Mouse (Mus musculus) lung, postnatal 10 days (tissue): ENCODE data around the gene Ankrd11.

Source experiments
- DNase-seq: peaks from one replicate; pipeline ENCODE4 v3.0.0; 2021

The Ankrd11 gene

DNA sequence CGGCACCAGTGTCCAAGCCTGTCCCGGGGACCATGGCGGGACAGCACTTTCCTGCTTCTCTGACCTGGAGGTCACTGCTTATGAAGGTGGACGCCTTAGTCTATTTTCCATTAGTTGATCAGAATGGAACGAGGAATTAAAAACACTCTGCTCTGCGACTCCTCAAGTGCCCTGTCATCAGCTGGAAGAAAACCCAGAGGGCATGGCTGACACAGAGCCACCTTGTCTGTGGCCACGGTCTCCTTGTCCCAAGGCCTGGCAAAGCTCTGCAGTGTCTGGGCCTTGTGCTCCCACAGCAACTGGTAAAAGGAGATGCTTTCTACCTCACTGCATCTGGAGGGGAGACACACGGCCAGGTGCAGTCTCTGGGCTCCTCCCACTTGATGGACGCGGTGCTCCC, 158.4 kb downstream of the Ankrd11 start:
- DNase-seq: no peak

DNA sequence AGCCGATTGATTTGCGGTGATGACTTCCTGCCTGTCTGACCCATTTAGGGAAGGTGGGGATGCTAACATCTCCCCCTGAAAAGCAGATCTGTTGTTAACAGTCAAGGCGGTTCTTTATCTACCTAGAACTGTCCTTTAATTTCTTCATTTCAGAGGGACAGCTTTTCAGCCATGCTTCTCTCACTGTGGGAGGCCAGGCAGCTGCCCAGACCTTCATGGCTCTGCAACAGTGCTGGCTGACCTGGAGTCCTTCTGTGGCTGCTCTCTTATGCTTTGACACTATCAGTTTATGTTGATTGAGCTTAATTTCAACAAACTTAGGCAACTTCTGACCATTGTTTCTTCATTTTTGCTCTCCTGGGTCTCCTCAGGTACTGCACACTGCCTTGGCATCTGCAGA, 161.8 kb downstream of the Ankrd11 start:
- no peak for DNase-seq

DNA sequence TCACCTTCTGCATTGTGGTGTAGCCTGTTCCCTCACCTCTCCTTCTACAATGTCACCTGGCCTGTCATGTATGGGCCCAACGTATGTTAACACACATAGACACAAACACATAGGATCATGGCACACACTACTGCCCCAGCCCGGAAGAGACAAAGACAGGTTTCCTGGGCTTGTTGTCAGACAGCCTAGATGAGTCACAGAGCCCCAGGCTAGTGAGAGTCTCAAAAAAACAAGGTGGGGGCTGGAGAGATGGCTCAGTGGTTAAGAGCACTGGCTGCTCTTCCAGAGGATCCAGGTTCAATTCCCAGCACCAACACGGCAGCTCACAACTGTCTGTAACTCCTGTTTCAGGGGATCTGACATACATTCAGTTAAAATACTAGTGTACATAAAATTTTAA, 163.8 kb downstream of the Ankrd11 start:
- DNase-seq: no peak

DNA sequence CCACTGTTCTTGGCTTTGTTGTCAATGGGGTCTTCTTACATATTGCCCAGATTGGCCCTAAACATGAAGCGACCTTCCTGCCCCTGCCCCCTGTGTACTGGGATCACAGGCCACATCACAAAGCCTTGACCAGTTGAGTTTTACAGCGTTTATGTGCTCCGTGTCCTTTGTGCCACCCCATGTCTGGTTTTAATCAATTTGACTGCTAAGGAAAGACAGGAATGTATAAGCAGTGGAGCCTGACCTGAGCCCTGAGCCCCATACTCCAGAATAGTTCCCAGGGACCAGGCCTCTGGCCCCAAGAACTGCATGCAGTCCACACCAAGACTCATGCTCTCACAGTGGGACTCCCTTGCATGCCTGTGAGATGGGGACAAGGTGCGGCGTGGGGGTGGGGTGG, 166.9 kb downstream of the Ankrd11 start:
- no peak for DNase-seq

DNA sequence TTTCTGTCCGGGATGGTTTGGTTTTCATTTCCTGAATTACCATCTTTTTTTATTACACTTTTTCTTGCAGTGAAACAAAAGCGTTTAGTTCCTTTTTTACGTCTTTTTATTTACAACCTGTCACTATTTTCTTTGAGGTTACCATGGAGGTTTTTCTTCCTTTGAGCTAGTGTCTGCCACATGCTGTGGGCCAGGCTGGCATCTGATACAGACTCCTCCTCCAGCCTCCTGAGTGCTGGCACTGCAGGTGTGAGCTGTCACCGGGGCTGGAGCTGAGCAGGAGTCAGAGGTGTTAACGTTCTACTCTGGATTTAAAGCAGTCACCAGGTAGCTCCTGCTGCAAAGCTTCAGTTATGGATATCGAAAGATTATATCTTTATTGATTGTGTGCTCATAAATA, 168.9 kb downstream of the Ankrd11 start:
- DNase-seq: no peak

DNA sequence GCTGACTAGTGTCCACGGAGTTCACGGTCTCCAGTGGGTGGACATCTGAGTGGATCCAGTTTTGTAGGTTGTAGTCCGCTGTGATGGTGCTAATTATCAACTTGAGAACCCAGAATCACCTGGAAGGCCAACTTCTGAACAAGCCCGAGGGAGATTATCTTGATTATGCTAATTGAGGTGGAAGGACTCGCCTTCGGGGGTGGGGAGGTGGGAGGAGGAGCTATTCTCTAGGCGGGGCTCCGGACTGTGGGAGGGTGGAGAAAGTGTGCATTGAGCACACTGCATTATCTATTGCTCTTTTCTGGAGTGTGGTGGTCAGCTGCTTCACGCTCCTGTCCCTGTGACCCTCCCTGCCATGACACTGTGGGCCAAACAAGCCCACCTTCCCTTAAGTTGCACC, 170.4 kb downstream of the Ankrd11 start:
- no peak for DNase-seq

DNA sequence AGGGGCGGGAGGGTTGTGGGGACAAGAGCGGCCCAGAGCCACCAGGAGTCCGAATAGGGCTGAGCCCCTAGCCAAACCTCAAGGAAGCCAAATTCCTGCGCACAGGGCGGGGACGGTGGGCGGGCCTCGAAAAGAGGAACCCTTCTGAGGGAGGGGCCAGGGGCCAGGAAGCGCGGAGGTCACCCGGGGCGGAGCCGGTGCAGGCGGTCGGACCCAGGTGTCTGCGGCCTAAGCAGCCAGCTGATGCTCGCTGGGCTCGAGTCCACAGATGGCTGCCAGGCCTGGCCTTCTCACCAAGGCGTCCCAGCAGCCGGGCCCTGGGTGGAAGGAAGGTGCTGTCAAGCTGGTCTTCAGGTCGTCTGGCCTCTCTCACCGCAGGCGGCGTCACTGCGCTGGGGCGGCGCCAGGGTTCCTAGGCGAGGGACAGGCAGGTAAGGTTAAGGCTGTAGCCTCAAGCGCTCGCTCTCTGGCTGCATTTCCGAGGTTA, 171.7 kb downstream of the Ankrd11 start:
- DNase-seq: peak; percentile 76

DNA sequence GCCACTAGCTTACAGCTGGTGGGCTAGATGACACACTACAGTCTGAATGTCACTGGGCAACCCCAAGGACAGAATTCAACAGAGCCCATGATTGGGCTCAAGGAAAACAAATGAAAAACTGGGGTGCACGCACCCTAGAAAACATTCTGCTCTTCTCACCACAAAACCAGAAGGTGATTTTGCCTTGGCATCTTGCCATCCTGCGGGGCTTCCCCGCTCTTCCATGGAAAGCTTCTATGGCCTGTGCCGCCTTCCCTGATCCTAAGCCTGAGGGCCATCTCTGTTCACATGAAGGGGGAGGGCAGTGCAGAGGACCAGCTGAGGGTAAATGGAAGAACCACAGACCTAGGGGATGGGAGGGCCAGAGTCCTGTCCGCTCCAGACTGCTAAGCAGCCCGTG, 174.1 kb downstream of the Ankrd11 start:
- no peak for DNase-seq

DNA sequence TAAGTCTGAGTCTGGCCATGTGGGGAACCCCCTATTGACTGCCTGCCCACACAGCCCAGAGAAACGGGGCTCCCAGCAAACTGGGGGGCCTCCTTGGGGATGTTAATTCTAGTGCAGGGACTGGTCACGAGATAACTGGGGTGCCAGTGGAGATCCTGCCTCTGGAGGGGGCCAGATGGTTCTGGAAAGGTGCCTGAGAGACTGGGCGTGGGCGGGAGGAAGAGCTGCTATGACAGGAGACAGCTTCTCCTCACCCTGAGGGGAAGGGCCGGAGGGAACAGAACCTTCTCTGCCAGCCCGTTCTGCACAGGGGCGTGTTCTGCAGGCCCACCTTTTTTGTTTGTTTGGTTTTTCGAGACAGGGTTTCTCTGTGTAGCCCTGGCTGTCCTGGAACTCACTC, 175.8 kb downstream of the Ankrd11 start:
- no peak for DNase-seq

DNA sequence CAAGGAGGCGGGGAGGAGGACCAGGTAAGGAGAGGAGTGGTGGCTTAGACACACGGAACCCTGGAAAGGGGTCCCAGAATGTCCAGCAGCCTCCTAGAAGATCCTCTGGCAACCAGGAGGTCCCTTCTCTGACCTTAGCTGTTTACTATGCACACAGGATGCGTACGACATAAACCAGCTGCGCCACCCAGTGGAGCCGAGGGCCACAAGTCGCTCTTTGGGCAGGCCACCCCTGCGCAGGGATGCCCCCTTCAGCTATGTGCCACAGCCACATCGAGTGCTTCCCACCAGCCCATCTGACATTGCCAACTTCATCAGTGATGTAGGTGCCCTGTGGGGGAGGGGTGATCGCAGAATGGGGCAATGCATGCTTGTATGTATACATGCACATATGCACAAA, 176.6 kb downstream of the Ankrd11 start:
- DNase-seq: no peak

DNA sequence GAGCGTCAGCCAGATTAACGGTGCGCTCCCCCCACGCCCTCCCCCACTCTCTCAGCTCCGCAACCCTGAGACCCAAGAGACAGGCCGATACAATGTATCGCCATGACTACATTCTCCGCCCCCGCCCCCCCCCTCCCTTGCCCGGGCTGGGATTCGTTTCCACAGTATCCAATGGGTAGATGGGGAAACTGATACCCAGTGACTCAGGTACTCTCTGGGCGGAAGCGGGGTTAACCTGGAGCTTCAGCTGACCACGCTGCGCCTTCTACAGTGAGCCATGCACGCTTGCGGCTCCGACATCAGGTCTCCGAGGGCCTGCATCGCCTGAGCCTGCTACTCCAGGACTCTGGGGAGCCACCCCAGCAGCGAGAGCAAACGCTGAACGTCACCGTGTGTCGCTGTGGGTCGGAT, 177.4 kb downstream of the Ankrd11 start:
- DNase-seq: no peak

DNA sequence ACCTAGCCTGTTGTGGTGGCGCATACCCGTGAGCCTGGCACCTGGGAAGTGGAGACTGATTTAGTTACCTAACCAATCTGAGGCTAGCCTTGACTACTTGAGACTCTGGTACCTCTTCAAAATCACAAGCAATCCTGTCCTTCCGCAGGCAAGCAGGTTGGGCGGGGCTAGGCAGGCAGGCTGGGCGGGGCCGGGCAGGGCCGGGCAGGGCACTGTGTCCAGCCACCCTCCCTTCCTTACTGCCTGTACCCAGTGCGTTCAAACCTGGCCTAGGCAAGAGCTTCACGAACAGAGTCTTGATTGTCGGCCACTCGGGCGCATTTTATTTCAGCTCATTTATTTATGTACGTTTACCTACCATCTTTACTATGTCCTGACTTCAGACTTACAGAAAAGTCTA, 182.2 kb downstream of the Ankrd11 start:
- DNase-seq: no peak

DNA sequence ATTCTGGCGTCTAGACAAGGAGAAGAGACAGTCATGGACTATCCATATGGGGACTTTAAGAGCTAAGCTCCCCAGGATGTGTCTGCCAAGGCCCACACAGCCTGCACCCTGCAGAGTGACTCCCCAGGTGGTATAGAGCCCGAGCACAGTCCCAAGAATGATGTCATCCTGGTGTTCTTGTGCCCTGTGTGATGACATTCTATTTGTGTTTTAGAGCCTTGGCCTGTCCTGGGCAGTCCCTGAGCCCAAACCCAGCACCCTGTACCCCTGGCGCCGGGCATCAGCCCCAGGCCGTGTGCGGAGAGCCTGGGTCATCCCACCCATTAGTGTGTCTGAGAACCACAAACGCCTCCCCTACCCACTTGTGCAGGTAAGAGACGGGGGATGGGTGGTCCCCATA, 185.8 kb downstream of the Ankrd11 start:
- DNase-seq: no peak

DNA sequence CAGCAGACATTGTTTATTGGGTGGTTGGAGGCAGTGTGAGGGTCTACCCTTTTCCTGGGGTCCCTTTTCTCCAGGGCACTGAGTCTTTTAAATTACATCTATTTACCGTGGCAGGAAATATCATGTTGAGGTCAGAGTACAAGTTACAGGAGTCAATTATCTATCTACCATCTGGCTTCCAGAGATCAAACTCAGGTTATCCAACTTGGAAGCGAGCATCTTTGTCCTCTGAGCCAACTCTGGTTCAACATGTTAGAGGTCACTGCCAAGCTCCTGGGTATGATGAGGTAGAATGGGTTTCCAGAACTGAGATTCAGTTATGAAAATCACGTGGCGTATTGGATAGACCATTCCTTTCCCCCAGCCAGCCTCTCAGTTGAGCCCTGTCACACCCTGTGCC, 187.0 kb downstream of the Ankrd11 start:
- no peak for DNase-seq

DNA sequence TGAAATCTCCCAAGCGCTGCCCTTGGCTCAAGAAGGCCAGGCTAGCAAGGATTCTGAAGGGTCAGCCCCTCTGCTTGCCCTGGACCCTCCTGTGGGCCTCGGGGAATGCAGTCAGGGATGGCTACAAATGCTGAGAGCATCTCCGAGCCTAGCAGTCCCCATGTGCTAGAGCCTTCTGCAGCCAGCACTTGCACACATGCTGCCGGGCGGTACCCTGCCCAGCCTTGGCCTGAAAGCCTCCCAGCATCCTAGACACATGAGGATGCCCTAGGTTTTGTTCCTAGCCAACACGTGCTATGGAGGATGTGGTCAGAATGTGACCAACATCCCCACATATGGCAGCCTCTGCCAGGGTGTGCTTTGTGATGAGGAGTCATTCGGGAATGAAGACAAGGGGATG, 187.7 kb downstream of the Ankrd11 start:
- DNase-seq: no peak

DNA sequence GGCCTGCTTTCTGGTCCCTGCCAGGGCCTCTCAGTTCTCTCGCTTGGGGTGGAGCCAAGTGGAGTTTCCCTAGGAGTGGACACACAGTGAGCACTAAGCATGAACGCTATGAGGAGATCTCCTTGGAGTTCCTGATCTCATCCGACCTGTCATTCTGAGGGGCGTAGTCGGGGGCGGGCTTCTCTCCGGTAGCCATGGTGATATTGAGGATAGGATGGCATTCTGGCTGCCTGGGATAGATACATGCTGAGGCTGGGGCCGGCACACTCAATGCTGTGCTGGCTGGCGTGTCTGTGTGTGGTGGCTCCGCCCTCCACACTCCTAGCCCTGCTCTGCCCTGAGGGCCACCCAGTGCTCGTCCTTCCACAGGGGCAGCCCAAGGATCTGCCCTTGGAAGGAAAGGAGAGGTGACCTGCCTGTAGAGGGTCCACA, 188.7 kb downstream of the Ankrd11 start:
- peak; percentile 46 for DNase-seq

DNA sequence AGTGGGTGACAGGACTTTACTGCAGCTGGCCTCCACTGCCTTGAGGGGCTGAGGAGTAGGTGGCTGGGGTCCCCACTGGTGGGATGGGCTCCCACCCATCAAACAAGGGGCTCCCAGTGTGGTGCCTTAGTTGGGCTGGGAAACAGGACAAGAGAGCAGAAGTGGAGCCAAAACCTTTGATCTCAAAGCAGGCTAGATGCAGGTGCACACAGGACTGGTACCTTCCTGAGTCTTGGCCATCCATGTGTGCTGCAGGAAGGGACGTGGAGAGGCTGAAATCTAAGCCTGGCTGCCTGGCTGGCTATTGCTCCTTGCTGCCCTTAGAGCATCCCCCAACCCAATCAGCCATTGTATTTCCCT, 189.6 kb downstream of the Ankrd11 start:
- DNase-seq: no peak

DNA sequence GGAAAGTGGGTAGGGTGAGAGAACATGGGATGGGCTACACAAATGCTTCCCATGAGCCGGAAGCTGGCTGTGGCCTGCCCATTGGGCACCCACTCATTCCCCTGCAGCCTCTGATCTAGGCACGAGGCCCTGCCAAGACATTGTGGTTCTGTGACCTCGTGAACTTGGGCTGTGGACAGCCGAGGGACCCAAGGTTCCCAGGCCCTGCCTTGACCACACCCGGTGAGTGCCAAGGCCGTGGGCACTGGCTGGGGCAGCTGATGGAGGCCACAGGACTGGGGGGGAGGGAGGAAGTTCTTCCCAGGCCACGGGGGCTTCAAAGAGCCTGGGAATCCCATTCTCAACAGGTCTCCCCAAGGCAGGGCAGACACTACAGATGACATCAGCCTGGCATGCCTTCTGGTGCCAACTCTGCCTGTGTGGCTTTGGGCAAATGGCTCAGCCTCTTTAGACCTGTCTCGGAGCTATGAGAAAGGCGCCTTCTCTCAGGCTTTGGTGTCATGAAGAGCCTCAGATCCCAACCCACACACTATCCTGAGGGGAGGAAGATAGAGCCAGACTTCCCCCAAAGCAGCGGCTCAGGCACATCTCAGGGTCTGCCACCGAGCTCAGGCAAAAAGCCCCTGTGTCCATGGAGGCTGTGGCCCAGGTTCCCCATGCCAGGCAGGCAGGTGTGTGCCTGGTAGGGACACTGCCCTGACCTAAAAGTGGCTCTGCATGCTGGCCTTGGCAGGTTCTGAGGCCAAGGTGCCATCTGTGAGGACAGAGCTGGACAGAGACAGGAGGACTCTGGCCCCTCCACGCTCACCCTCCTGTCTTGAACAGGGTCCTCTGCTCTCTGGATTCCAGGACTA, 190.2 kb downstream of the Ankrd11 start:
- DNase-seq: no peak

DNA sequence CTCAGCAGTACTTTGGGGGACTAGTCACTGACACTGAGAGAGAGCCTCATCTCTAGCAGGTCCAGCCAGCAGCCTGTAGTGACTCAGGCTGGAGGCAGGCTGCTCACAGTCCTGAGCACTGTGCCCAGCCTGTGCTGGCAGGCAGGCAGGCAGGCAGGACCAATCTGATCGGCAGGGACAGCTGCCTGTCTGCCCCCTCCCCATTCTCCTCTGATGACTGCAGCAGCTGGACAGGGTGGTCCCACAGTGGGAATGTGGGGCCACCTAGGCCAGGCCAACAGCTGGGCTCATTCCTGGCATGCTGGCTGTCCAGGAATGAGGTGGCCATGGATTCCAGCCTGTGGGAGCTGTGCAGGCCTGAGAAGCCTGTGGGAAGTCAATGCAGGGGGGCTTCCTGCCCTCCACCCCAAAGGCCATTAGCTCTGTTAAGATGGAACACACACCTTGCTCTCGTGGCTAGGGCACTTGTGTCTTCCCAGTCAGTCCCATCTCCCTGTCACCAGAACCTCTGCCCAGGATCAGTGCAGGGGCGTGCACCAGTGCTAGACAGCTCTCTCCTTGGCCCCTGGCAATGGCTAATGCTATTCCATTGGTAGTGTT, 191.3 kb downstream of the Ankrd11 start:
- no peak for DNase-seq

DNA sequence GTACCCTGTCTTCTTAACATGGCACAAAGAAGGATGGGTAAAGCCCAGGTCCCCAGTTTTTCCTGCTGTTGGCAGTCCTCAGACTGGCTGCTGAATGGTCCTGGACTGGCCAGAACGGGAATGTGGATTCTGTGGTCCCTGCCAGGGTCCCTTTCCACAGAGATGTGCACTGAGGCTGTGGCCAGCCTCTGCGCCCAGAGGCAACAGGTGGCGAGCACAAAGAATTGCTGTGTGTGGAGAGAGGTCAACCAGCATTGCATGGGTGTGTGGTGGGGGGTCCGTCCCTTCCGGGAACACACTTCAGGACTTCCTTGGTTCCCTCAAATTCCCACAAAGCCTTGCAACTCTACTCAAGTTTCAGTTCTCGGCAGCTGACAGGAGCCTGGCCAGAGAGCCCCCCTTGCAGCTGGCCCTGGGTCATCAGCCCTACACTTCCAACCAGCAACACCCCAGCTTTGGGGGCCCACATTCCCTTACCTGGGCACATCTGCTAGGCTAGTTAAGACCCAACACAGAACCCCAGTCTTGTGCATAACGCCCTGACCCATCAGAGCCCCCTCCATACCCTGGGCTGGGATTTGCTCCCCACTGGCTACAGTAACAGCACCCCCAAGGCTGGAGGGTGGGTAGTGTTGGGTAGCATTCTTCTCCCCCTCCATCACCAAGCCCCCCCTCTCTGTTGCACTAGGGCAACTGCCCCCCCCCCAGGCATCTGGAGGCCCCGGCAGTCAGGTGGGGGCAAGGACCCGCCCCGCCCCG, 192.7 kb downstream of the Ankrd11 start:
- no peak for DNase-seq

DNA sequence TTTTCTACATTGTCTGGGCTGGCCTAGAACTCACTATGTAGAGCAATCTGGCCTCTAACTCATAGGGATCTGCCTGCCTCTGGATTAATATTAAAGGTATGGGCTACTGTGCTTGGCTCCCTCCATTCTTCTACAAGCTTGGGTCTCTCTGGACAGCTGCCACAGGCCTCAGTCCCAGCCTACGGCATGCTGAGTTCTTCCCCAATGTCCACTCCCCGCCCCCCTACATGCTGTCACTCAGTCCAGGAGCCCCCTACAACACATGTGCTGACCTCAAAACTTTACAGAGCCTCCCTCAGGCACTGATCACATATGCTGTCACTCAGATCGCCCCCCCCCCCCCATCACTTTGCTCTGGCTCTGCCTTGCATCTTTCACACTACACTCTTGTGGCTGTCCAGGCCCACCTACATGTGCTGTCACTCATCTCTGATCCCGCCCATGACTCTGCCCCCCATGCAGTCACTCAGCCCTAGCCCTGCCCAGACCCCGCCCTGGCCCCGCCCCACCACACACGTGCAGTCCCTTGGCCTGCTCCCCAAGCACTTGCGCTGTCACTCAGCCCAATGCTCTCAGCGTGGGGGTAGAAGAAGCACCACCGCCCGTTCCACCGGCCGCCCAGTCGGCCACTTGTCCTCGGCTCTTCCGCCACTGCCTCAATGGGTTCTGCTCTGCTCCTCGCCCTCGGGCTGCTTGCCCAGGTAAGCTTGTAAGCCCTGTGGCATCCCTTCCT, 194.1 kb downstream of the Ankrd11 start, which contains the start of gene Cdh15:
Gene Cdh15, plus strand, starts transcription at position 138 of the 733 bp plus-strand sequence.
- peak; percentile 68 for DNase-seq

DNA sequence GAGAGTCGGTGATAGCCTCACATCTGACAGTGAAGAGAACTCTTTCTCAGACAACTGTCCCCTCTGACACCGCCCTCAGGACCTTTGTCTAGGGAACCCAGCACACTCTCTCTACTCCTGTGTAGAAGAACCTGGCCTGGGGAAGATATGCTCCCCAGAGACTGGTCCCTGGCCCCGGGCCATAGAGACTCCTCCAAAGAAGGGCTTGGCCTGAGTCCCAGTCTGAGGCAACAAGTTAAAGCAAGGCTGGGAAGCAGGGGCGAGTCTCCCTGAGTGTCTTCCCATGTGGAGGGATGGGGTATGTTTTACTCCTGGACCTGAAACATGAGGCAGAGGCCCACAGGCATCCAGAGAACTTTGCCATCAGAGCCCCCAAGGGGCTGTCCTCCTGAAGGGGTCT, 196.4 kb downstream of the Ankrd11 start:
- peak; percentile 54 for DNase-seq

DNA sequence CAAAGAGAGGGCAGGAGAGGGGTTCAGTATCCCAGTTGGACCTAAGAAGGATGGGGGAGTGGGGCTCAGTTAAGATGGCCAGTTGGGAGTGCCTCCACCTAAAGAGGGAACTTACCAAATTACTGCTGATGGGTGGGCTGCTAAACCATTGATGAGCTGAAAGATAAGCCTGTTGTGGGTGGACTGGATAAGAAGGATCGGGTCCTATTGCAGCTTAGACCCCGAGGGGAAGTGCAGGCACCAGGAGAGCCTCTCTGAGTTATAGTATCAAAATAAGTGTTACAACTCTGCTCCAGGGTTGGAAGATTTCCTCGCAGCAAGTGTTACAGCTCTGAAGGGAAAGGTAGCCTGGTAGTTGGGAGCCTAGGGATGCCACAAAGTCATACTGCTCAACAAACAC, 197.9 kb downstream of the Ankrd11 start:
- DNase-seq: no peak
